Mouse (Mus musculus) intestine, postnatal 0 days (tissue): ENCODE measurements around the gene Gcdh. TPM values are rescaled to one million over a fixed set of nuclear protein-coding genes. Genes with fewer than 3 reads are reported as not detected.

ENCODE experiments used
- ATAC-seq: fragments of 200-750 bp; cut with Nextera tagmentation; 2 replicates; pipeline ENCODE4 v1.8.0; 2017; ENCODE audit warnings: mild to moderate bottlenecking, moderate TSS enrichment, moderate library complexity
- H3K27ac ChIP-seq: fragments of 300-500 bp; sonication (generic); 2 replicates; pipeline ENCODE4 v1.5.1; 2014; ENCODE audit warnings: mild to moderate bottlenecking, low read depth, low read length, moderate library complexity
- H3K27me3 ChIP-seq: fragments of 300-500 bp; sonication (generic); replicated peaks from 2 replicates; pipeline ENCODE4 v1.6.1; 2014; ENCODE audit warnings: low read length, mixed read lengths; ENCODE audit not compliant: control insufficient read depth, insufficient read depth
- H3K36me3 ChIP-seq: fragments of 300-500 bp; sonication (generic); 2 replicates; pipeline ENCODE4 v1.6.1; 2014; ENCODE audit warnings: mild to moderate bottlenecking, moderate library complexity; ENCODE audit not compliant: control insufficient read depth, insufficient read depth
- H3K4me1 ChIP-seq: fragments of 300-500 bp; sonication (generic); replicated peaks from 2 replicates; pipeline ENCODE4 v1.6.1; 2014; ENCODE audit warnings: antibody characterized with exemption, low read length, mixed read lengths; ENCODE audit not compliant: control insufficient read depth, insufficient read depth
- H3K4me2 ChIP-seq: fragments of 300-500 bp; sonication (generic); replicated peaks from 2 replicates; pipeline ENCODE4 v1.6.1; 2014; ENCODE audit warnings: low read depth, mild to moderate bottlenecking, moderate library complexity
- H3K4me3 ChIP-seq: fragments of 300-500 bp; sonication (generic); 2 replicates; pipeline ENCODE4 v1.5.1; 2014; ENCODE audit warnings: low read depth, low read length
- H3K9ac ChIP-seq: fragments of 300-500 bp; sonication (generic); 2 replicates; pipeline ENCODE4 v1.6.1; 2014; ENCODE audit warnings: mild to moderate bottlenecking, low read depth, low read length
- H3K9me3 ChIP-seq: fragments of 300-500 bp; sonication (generic); 2 replicates; pipeline ENCODE4 v1.6.1; 2016; ENCODE audit warnings: mixed run types; ENCODE audit not compliant: control insufficient read depth
- CTCF ChIP-seq: sonication (generic); IDR thresholded peaks from 2 replicates; pipeline ENCODE4 v1.5.1; 2016; ENCODE audit warnings: low read depth, mild to moderate bottlenecking, control low read depth, antibody characterized with exemption, moderate library complexity
- WGBS: fragments of 180-500 bp; shearing (Covaris S2); extraction: QIAGEN DNeasy Blood & Tissue Kit; methylation state at CpG from one replicate; pipeline ENCODE4 v1.1.7; 2014; 5-methylcytosine and 5-hydroxymethylcytosine counted together
- polyA plus RNA-seq: library from polyadenylated mRNA; unstranded; fragments of >200 nt; fragmentation: Nextera tagmentation; extraction: Ambion mirVana; gene quantifications from 2 replicates; pipeline ENCODE4 v1.2.1, GENCODE M21; 2015

Gcdh gene
- polyA plus RNA-seq, 1 experiment from 2014 or later = 15.5 TPM

DNA sequence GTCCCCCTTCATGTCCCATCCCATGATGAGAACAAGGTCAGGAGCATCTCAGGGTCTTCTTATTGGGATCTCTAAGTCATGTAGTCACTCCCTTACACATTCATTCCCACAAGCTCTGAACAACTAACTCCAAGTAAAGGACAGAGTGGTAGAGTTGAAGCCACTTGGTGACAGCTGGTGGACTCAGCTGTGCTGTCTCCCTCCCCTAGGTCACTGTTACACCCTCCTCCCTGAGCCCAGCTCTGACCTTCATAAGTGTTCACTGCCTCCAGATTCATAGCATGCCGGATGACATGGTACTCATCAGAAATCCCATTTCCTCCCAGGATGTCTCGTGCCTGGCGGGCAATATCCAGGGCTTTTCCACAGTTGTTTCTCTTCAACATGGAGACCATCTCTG lies 5.4 kb downstream of the Gcdh start:
- Histone ChIP-seq H3K27ac (no peak overlapping the region), H3K4me1 (0 out of 2 replicates have a peak, but pooled peaks cover 3% of the 10 kb centered on the region), H3K9ac (no peak overlapping the region), H3K9me3 (no peaks in the 10 kb centered on the region), H3K27me3 (no peaks in the 10 kb centered on the region), H3K36me3 (peaks cover 23% of the 10 kb centered on the region), H3K4me2 (no peak overlapping the region), H3K4me3 (no peak overlapping the region)
- WGBS = 95% methylated on average over 3 of the region's 3 CpGs
- no peak for TF ChIP-seq CTCF
- no peak for ATAC-seq

DNA sequence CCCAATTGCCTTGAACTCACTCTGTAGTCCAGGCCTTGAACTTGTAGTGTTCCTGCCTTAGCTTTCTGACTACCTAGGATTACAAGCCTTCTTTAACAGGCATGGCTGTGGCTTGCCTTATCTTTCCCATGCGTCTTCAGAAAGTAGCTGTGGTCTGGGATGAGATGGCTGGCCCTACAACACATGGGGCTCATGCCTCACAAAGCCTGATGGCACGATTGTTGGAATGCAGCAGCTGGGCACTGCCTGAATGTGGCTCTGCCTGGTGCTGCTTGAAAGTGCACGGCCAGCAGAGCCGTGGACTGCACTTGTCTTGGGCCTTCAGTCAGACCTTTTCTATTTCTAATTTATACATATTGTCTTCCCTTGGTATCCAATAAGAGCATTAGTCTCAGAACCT lies 9.0 kb downstream of the Gcdh start:
- Histone ChIP-seq H3K27ac (no peak overlapping the region), H3K4me1 (no peaks in the 10 kb centered on the region), H3K36me3 (peaks cover 20% of the 10 kb centered on the region), H3K9me3 (no peaks in the 10 kb centered on the region), H3K9ac (no peak overlapping the region), H3K4me3 (no peak overlapping the region), H3K27me3 (no peaks in the 10 kb centered on the region), H3K4me2 (no peak overlapping the region)
- no peak for TF ChIP-seq CTCF
- WGBS = 81% methylated on average over 4 of the region's 4 CpGs
- ATAC-seq = no peak

DNA sequence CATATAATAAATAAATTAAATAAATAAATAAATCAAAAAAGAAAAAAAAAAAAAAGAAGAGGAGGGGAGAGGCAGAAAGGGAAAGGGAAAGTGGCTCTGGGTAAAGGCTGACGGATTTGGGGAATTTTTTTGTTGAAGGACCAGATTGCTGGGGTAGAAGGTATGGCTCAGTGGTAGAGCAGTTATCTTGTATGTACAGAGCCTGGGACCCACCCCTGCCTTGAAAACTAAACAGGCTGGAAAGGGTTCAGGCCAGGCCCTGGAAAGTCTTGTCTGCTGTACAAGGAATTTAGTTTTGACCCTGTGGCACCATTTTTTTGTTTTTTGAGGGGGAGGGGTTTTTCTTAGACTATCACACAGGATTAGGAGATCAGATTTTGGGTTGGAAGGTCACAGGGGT lies 14.8 kb downstream of the Gcdh start:
- 84% methylated on average over 1 of the region's 1 CpGs for WGBS
- Histone ChIP-seq H3K27me3 (no peaks in the 10 kb centered on the region), H3K9ac (no peak overlapping the region), H3K4me1 (no peaks in the 10 kb centered on the region), H3K36me3 (no peaks in the 10 kb centered on the region), H3K9me3 (no peaks in the 10 kb centered on the region), H3K27ac (no peak overlapping the region), H3K4me3 (no peak overlapping the region), H3K4me2 (no peak overlapping the region)
- ATAC-seq = no peak
- TF ChIP-seq CTCF = no peak

DNA sequence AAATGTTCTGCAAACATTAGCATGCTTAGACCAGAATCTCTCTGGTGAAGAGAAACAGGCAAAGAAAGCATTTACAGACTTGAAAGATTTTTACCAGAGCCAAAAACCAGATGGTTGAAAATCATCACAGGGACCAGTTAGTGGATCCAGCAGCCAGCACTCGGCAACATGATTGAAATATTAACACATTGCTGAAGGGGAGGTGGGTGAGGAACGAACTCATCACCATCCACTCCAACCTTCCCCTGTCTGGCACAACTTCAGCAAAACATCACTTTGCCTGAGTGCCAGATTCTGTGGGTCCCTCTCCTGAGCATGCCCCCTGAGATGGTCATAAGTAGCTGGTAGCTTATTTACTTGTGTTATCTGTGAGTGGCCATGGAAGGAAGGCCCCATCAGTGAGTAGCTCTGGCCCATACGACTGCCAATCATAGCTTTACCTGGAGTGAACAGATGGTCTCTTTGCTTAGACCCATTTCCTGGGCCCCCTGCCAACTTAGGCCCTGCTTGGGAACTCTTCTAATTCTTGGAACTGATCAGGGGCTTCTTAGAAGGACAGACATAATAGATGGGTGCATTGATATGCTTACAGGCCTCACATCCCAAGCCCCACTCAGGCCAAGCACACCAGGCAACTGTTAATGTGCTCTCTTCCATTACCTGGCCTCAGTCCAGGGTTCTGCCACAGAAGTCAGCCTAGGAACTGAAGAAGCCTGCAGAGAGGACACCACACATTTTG lies 16.3 kb downstream of the Gcdh start:
- H3K36me3 ChIP-seq = no peaks in the 10 kb centered on the region
- no peak for TF ChIP-seq CTCF
- H3K9ac ChIP-seq = no peak overlapping the region
- 83% methylated on average over 3 of the region's 3 CpGs for WGBS
- peaks cover 3% of the 10 kb centered on the region; the same call in 1 of the 2 replicates for H3K4me1 ChIP-seq
- H3K4me2 ChIP-seq = no peak overlapping the region
- H3K9me3 ChIP-seq = no peaks in the 10 kb centered on the region
- no peak for ATAC-seq
- H3K4me3 ChIP-seq = no peak overlapping the region
- H3K27me3 ChIP-seq = no peaks in the 10 kb centered on the region
- H3K27ac ChIP-seq = no peak overlapping the region

DNA sequence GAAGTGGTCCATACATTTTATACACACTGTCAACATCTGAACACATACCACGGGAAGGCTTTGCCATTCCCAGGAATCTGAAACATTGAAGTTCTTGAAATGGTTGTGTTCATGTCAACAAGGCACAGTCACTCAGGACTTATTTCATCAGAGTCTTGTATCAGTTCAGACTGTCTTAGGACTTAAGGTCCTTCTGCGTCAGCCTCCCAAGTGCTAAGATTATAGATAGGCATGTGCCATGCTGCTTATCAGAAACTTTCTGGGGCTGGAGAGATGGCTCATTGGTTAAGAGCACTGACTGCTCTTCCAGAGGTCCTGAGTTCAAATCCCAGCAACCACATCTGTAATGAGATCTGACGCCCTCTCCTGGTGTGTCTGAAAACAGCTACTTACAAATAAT lies 19.4 kb downstream of the Gcdh start:
- H3K4me1 ChIP-seq = peaks cover 7% of the 10 kb centered on the region; the same call in 1 of the 2 replicates
- no peak overlapping the region for H3K27ac ChIP-seq
- no peak overlapping the region for H3K4me3 ChIP-seq
- no peak for TF ChIP-seq CTCF
- no peaks in the 10 kb centered on the region for H3K27me3 ChIP-seq
- 83% methylated on average over 3 of the region's 3 CpGs for WGBS
- no peak overlapping the region for H3K9ac ChIP-seq
- H3K4me2 ChIP-seq = no peak overlapping the region
- no peaks in the 10 kb centered on the region for H3K9me3 ChIP-seq
- peaks cover 3% of the 10 kb centered on the region; the same call in 1 of the 2 replicates for H3K36me3 ChIP-seq
- ATAC-seq = no peak

DNA sequence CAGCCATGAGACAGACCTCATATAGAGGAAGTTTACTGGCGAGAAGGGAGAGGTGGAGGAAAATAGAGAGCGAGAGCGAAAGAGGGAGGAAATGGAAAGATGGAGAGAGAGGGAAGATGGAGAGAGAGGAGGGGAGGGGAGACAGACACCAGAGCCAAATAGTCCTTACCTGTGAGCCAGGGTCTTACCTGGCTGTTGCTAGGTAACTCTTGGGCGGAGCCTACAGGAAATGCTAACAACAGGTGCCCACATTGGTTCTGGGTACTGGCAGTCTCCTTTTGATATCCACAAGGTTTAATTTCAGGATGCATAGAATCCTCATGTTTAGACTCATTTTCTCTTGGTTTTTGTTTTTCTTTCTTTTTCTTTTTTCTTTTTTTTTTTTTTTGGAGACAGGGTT lies 20.7 kb downstream of the Gcdh start:
- Histone ChIP-seq H3K27ac (no peak overlapping the region), H3K36me3 (peaks cover 16% of the 10 kb centered on the region; the same call in 1 of the 2 replicates), H3K9me3 (no peaks in the 10 kb centered on the region), H3K9ac (no peak overlapping the region), H3K4me1 (peaks cover 7% of the 10 kb centered on the region; the same call in 1 of the 2 replicates), H3K27me3 (no peaks in the 10 kb centered on the region), H3K4me3 (no peak overlapping the region), H3K4me2 (peak overlapping the region; percentile 82)
- 73% methylated on average over 4 of the region's 4 CpGs for WGBS
- no peak for ATAC-seq
- no peak for TF ChIP-seq CTCF
